In genomic region chr8:27481228-27481627, GRCm38 (mm10) we compare ENCODE assay signal across 12 mouse cellular contexts. TPM values are rescaled to one million over a fixed set of nuclear protein-coding genes. Genes with fewer than 3 reads are reported as not detected.
DNase-seq lines count a peak whose midpoint lies in the region; ATAC-seq and TF ChIP-seq lines count a peak whose summit lies in the region.
"Had no signal": no experiment of that assay in that cellular context is flagged by ENCODE, and none has a peak within 500 bp of the region (broad histone marks: within the 10 kb centered on the region; RNA-seq: fewer than 3 reads in every experiment).

No protein-coding gene starts in this region.

- no peaks in the 10 kb centered on the region for H3K9me3 ChIP-seq in stomach, postnatal 0 days (ENCODE audit: control insufficient read depth, low read length)
- H3K9me3 ChIP-seq: embryonic facial prominence, embryonic 15.5 days had no signal

- no peaks in the 10 kb centered on the region for H3K4me1 ChIP-seq in stomach, postnatal 0 days (replicated peaks; ENCODE audit: control insufficient read depth, insufficient read depth)
- H3K4me1 ChIP-seq: embryonic facial prominence, embryonic 15.5 days had no signal

- no peak overlapping the region for H3K9ac ChIP-seq in stomach, postnatal 0 days (ENCODE audit: low read length)
- H3K9ac ChIP-seq: embryonic facial prominence, embryonic 15.5 days had no signal

- no peaks in the 10 kb centered on the region for H3K36me3 ChIP-seq in stomach, postnatal 0 days (ENCODE audit: control insufficient read depth, insufficient read depth, low read length)
- H3K36me3 ChIP-seq: embryonic facial prominence, embryonic 15.5 days had no signal

- H3K4me2 ChIP-seq in stomach, postnatal 0 days (replicated peaks; ENCODE audit: low read depth): no peak overlapping the region
- H3K4me2 ChIP-seq: embryonic facial prominence, embryonic 15.5 days; heart, embryonic 11.5 days had no signal

- TF ChIP-seq CTCF in stomach, postnatal 0 days (IDR thresholded peaks at IDR 0.05; ENCODE audit: low read depth): peak; percentile 68

- ATAC-seq in stomach, postnatal 0 days (ENCODE audit: low FRiP score, low TSS enrichment): no peak
- no peak for ATAC-seq in granulocyte monocyte progenitor cell, adult 5-6 weeks (replicated peaks; ENCODE audit: poor library complexity, severe bottlenecking)

- DNase-seq in cerebellum, postnatal 10 days: peak; percentile 24 to 32
- DNase-seq in cerebellum, adult 8-10 months: no peak
- DNase-seq in kidney, postnatal 10 days: peak; percentile 20
- DNase-seq in kidney, postnatal 25 days: no peak
- DNase-seq in right cerebral cortex, adult 2 months (ENCODE audit: low spot score in 2 of 2): peak; percentile 12 to 25
- no peak for DNase-seq in right cerebral cortex, postnatal 25 days
- DNase-seq in stomach, postnatal 0 days (ENCODE audit: low spot score): no peak
- DNase-seq: lung, postnatal 14 days had no signal

- no peak for TF ChIP-seq EP300 in stomach, postnatal 0 days (optimal IDR thresholded peaks at IDR 0.05)

- H3K4me3 ChIP-seq in stomach, postnatal 0 days (ENCODE audit: low read depth, low read length): no peak overlapping the region
- H3K4me3 ChIP-seq: embryonic facial prominence, embryonic 15.5 days had no signal

- H3K27ac ChIP-seq in stomach, postnatal 0 days (replicated peaks): no peak overlapping the region
- H3K27ac ChIP-seq: embryonic facial prominence, embryonic 15.5 days had no signal

- H3K27me3 ChIP-seq in stomach, postnatal 0 days (ENCODE audit: control insufficient read depth, insufficient read depth, low read length): no peaks in the 10 kb centered on the region
- H3K27me3 ChIP-seq: embryonic facial prominence, embryonic 15.5 days had no signal

- WGBS in stomach, postnatal 0 days: 26% methylated on average over 2 of the region's 2 CpGs

RNA-seq across cellular contexts. Expression of gene Poteg, which starts 33.8 kb away (rescaled TPM):
- polyA plus RNA-seq in stomach, postnatal 0 days (2015; fragmentation: Nextera tagmentation; extraction: Ambion mirVana): not detected in 2 replicates
- not detected in 2 replicates for total RNA-seq in granulocyte monocyte progenitor cell, adult 5-6 weeks (2014; fragmentation: Nextera tagmentation)
- not detected in 2 replicates for total RNA-seq in granulocyte monocyte progenitor cell, adult 5-6 weeks (2017)
- total RNA-seq: layer of hippocampus, adult 18-20 months had no signal
- polyA plus RNA-seq: embryonic facial prominence, embryonic 15.5 days; heart, embryonic 11.5 days had no signal

RNA-seq across cellular contexts. Expression of gene Gm45861, which starts 34.3 kb away (rescaled TPM):
- not detected in 2 replicates for polyA plus RNA-seq in stomach, postnatal 0 days (2015; fragmentation: Nextera tagmentation; extraction: Ambion mirVana)
- not detected in 2 replicates for total RNA-seq in granulocyte monocyte progenitor cell, adult 5-6 weeks (2014; fragmentation: Nextera tagmentation)
- total RNA-seq in granulocyte monocyte progenitor cell, adult 5-6 weeks (2017): not detected in 2 replicates
- polyA plus RNA-seq: embryonic facial prominence, embryonic 15.5 days; heart, embryonic 11.5 days had no signal

Comparison
In these comparisons a context has a peak if more than half of its experiments do, and no peak if none do; other contexts are left out.
1. DNase-seq: peak in cerebellum, postnatal 10 days (2 of 2), kidney, postnatal 10 days (single experiment) and right cerebral cortex, adult 2 months (2 of 2); none in cerebellum, adult 8-10 months (single experiment), kidney, postnatal 25 days (0 of 2), right cerebral cortex, postnatal 25 days (single experiment) and stomach, postnatal 0 days (single experiment).